Mouse (Mus musculus): ENCODE measurements around the gene Mllt3.

GRCm38 (mm10) chr4:88011870-88012572 is 21.1 kb downstream of the Mllt3 start:
- TF ChIP-seq CTCF (IDR thresholded peaks at IDR 0.05; ENCODE audit: borderline replicate concordance, control insufficient read depth, extremely low read depth, insufficient read depth, low read length, poor library complexity), result no peak
- no peak for TF ChIP-seq POLR2A (IDR thresholded peaks at IDR 0.05; ENCODE audit: control insufficient read depth, extremely low read depth, insufficient read depth, low read length, poor library complexity)
